25 mouse cellular contexts compared by ENCODE assay signal in genomic region chr5:51860496-51860895, GRCm38 (mm10).
"Had no signal": no experiment of that assay in that cellular context is flagged by ENCODE, and none has a peak within 500 bp of the region (broad histone marks: within the 10 kb centered on the region; RNA-seq: fewer than 3 reads in every experiment).

No protein-coding gene starts in this region.

- H3K4me3 ChIP-seq: embryonic facial prominence, embryonic 10.5 days; embryonic facial prominence, embryonic 12.5 days; embryonic facial prominence, embryonic 13.5 days; embryonic facial prominence, embryonic 15.5 days; erythroblast, embryonic 14.5 days; forebrain, embryonic 10.5 days; forebrain, embryonic 12.5 days; forebrain, embryonic 13.5 days; forebrain, embryonic 15.5 days; gastrocnemius, adult 2 months had no signal

- H3K27me3 ChIP-seq: embryonic facial prominence, embryonic 12.5 days; embryonic facial prominence, embryonic 13.5 days; embryonic facial prominence, embryonic 15.5 days; forebrain, embryonic 12.5 days; forebrain, embryonic 13.5 days; forebrain, embryonic 15.5 days had no signal

- H3K9ac ChIP-seq: embryonic facial prominence, embryonic 12.5 days; embryonic facial prominence, embryonic 13.5 days; embryonic facial prominence, embryonic 15.5 days; forebrain, embryonic 12.5 days; forebrain, embryonic 13.5 days; forebrain, embryonic 15.5 days; forebrain, postnatal 0 days had no signal

- DNase-seq: cerebellum, adult 2 months; cerebellum, adult 8-10 months; cerebellum, adult 9-10 months; cerebellum, adult 9-11 months; cerebellum, postnatal 10 days; cerebellum, postnatal 14 days; cerebellum, postnatal 25 days; cerebellum, postnatal 36 days; embryo, embryonic 11 days; forebrain, postnatal 0 days; gastrocnemius, adult 2 months; gastrocnemius, postnatal 10 days; gastrocnemius, postnatal 14 days; gastrocnemius, postnatal 25 days; gastrocnemius, postnatal 36 days; heart, adult 18-20 months had no signal

- H3K36me3 ChIP-seq: embryonic facial prominence, embryonic 10.5 days; embryonic facial prominence, embryonic 12.5 days; embryonic facial prominence, embryonic 13.5 days; embryonic facial prominence, embryonic 15.5 days; forebrain, embryonic 10.5 days; forebrain, embryonic 12.5 days; forebrain, embryonic 15.5 days had no signal

- H3K4me1 ChIP-seq: embryonic facial prominence, embryonic 10.5 days; embryonic facial prominence, embryonic 12.5 days; embryonic facial prominence, embryonic 13.5 days; embryonic facial prominence, embryonic 15.5 days; forebrain, embryonic 10.5 days; forebrain, embryonic 12.5 days; forebrain, embryonic 13.5 days; forebrain, embryonic 15.5 days had no signal

- H3K9me3 ChIP-seq: embryonic facial prominence, embryonic 10.5 days; embryonic facial prominence, embryonic 12.5 days; embryonic facial prominence, embryonic 13.5 days; embryonic facial prominence, embryonic 15.5 days; forebrain, embryonic 10.5 days; forebrain, embryonic 12.5 days; forebrain, embryonic 13.5 days; forebrain, embryonic 15.5 days had no signal

- H3K27ac ChIP-seq: embryonic facial prominence, embryonic 10.5 days; embryonic facial prominence, embryonic 12.5 days; embryonic facial prominence, embryonic 13.5 days; embryonic facial prominence, embryonic 15.5 days; forebrain, embryonic 10.5 days; forebrain, embryonic 12.5 days; forebrain, embryonic 13.5 days; forebrain, embryonic 15.5 days; gastrocnemius, adult 2 months had no signal
